Mouse (Mus musculus): ENCODE results near the gene Fbxl13.

The Fbxl13 gene

GRCm38 (mm10) chr5:21572764-21573416 lies 72.5 kb downstream of the Fbxl13 start:
- no peak for DNase-seq

GRCm38 (mm10) chr5:21567784-21568183 lies 77.7 kb downstream of the Fbxl13 start:
- no peak for DNase-seq

- no peak for DNase-seq
Measured at GRCm38 (mm10) chr5:21565392-21566065, 79.9 kb downstream of the Fbxl13 start.

GRCm38 (mm10) chr5:21563936-21564335 lies 81.5 kb downstream of the Fbxl13 start:
- DNase-seq: peak; percentile 29

GRCm38 (mm10) chr5:21556502-21556901 lies 88.9 kb downstream of the Fbxl13 start:
- no peak for DNase-seq

GRCm38 (mm10) chr5:21554732-21555131 lies 90.7 kb downstream of the Fbxl13 start:
- DNase-seq: no peak

GRCm38 (mm10) chr5:21553685-21554084 lies 91.7 kb downstream of the Fbxl13 start:
- DNase-seq: no peak

GRCm38 (mm10) chr5:21547005-21547404 lies 98.4 kb downstream of the Fbxl13 start:
- DNase-seq: no peak

GRCm38 (mm10) chr5:21545786-21546185 lies 99.6 kb downstream of the Fbxl13 start:
- DNase-seq: no peak

- DNase-seq: no peak
Measured at GRCm38 (mm10) chr5:21545227-21545626, 100.2 kb downstream of the Fbxl13 start.

GRCm38 (mm10) chr5:21544821-21545220 lies 100.6 kb downstream of the Fbxl13 start:
- no peak for DNase-seq

GRCm38 (mm10) chr5:21543409-21544201 lies 101.8 kb downstream of the Fbxl13 start, which contains the start of gene Lrrc17:
TSS of gene Lrrc17 (plus strand) at chr5:21543559.
- DNase-seq: no peak

GRCm38 (mm10) chr5:21542226-21542625 lies 103.2 kb downstream of the Fbxl13 start:
- DNase-seq: no peak

GRCm38 (mm10) chr5:21532921-21533320 lies 112.5 kb downstream of the Fbxl13 start:
- DNase-seq: no peak

- DNase-seq: no peak
Measured at GRCm38 (mm10) chr5:21532126-21532525, 113.3 kb downstream of the Fbxl13 start.

GRCm38 (mm10) chr5:21529110-21529720 lies 116.2 kb downstream of the Fbxl13 start:
- DNase-seq: no peak

GRCm38 (mm10) chr5:21528068-21528842 lies 117.2 kb downstream of the Fbxl13 start:
- peak; percentile 52 for DNase-seq

- peak; percentile 39 for DNase-seq
Measured at GRCm38 (mm10) chr5:21527488-21527911, 117.9 kb downstream of the Fbxl13 start.

GRCm38 (mm10) chr5:21526835-21527485 lies 118.5 kb downstream of the Fbxl13 start:
- no peak for DNase-seq

GRCm38 (mm10) chr5:21519166-21519565 lies 126.3 kb downstream of the Fbxl13 start:
- DNase-seq: no peak

- DNase-seq: no peak
Measured at GRCm38 (mm10) chr5:21518207-21518606, 127.2 kb downstream of the Fbxl13 start.

GRCm38 (mm10) chr5:21517562-21517961 lies 127.9 kb downstream of the Fbxl13 start:
- DNase-seq: no peak

Measured in lung, postnatal 14 days (tissue).